Mouse (Mus musculus) ovary, adult 2 months (tissue): ENCODE results near the gene Itih3. TPM values are rescaled to one million over a fixed set of nuclear protein-coding genes. Genes with fewer than 3 reads are reported as not detected.

ENCODE experiments used
- polyA plus RNA-seq: library from polyadenylated mRNA; depleted of rRNA; stranded (reverse); fragments of >200 nt; gene quantifications from 2 replicates; pipeline ENCODE4 v1.2.3, GENCODE M21; 2012; rRNA removed

The Itih3 gene
- 0.70 and 1.7 TPM in 2 replicates for polyA plus RNA-seq

GRCm38 (mm10) chr14:30923375-30924105, at the start of gene Itih3:
Gene Itih3, minus strand, starts transcription at chr14:30923760.

DNA sequence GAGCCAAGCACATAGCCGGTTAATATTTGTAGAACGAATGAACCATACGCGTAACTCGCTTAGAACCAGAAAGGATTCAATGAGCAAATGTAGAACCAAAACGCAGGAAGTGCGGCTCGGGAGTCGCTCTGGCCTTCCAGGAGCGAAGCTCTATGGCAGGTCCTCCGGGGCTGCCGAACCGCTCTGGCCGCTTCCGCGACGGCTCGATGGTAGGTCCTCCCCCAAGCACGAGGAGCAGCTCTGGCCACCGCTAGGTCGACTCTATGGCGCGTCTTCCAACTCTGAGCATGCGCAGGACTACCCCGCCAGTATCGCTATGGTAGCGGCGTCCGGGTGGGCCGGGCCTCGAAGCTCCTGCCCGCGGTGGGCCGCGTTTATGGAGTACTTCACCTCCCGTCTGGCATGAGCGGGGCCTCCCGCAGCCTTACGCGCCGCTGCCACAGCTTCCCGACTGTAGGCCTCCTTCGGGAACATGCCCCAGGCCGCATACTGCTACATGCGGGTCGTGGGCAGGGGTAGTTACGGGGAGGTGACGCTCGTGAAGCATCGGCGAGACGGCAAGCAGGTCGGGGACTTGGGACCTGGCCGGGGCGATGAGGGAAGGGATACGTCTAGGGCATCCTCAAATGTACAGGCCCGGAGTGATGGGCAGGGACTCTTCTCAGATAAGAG, 27.7 kb upstream of the Itih3 start, which contains the start of gene Nek4:
Nek4 (plus strand) TSS at position 224 of the 672 bp plus-strand sequence.

GRCm38 (mm10) chr14:30943038-30943437, 19.5 kb upstream of the Itih3 start, which contains the start of gene Itih1:
Gene Itih1, minus strand, starts transcription at chr14:30943289.

DNA sequence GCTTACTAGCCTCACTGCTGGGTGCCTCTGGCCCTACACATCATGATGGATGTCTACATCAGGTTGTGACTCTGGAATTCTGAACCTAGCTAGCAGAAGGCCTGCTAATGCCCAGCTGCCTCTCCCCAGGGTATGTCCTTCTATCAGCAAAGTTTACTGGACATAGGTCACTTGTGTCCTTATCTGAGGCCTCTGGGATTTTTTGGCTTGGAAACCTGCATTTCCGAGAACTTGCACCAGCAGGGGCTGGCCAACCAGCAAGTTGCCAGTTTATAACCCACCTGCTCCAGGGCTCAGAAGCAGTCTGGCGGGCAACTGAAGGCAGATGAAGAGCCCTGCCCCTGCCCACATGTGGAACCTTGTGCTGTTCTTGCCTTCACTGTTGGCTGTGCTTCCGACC, 37.4 kb downstream of the Itih3 start, which contains the start of gene Itih4:
Itih4 (plus strand) TSS at position 273 of the 400 bp plus-strand sequence.

DNA sequence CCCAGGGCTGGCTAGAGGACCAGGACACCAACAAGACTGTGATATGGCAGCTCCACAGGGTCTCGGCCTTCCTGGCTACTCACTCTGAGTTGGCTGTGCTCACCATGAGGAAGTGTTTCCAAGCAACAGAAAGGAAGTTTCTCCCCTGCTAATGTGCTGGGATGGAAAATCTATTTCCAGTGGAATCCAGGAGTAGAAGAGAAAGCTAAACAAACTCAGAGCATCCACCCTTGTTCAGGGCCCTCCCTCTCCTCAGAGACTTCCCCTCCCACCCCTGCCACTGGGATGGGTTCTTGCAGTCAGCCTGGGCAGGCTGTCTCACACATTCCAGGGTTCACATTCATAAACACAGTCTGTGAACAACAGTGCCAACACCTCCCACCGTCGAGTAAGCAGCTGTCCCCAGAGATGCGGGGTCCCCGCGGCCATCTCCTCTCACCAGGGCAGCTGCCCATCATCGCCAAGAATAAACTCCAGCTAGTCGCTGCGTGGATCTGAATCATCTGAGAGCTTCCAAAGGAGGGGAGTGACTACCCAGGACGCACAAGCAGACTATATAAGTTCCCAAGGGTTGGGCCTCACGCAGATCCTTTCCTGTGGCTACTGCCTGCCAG, 44.5 kb downstream of the Itih3 start, which contains the start of gene Mustn1:
Mustn1 (plus strand) TSS at position 243 of the 614 bp plus-strand sequence.

Other genes starting within 250 kb of the Itih3 start
- 1.1 TPM in 2 replicates for gene Sfmbt1, start 208.9 kb downstream of the Itih3 start, polyA plus RNA-seq
- gene Tmem110, start 98.2 kb downstream of the Itih3 start, polyA plus RNA-seq = 33.0 and 42.0 TPM in 2 replicates
- gene Mustn1, start 44.6 kb downstream of the Itih3 start, polyA plus RNA-seq = 32.2 and 38.3 TPM in 2 replicates
- gene Itih4, start 37.3 kb downstream of the Itih3 start, polyA plus RNA-seq = 0.95 and 1.6 TPM in 2 replicates
- 0.10 and 0.25 TPM in 2 replicates for gene Itih1, start 19.5 kb upstream of the Itih3 start, polyA plus RNA-seq
- gene Nek4, start 27.6 kb upstream of the Itih3 start, polyA plus RNA-seq = 5.3 and 6.0 TPM in 2 replicates
- gene Glt8d1, start 77.6 kb upstream of the Itih3 start, polyA plus RNA-seq = 29.6 and 34.0 TPM in 2 replicates
- 86.0 and 103 TPM in 2 replicates for gene Spcs1, start 77.9 kb upstream of the Itih3 start, polyA plus RNA-seq
- gene Pbrm1, start 95.4 kb upstream of the Itih3 start, polyA plus RNA-seq = 18.3 and 21.1 TPM in 2 replicates
- 15.6 and 20.4 TPM in 2 replicates for gene Gnl3, start 95.4 kb upstream of the Itih3 start, polyA plus RNA-seq
- 37.4 and 49.0 TPM in 2 replicates for gene Smim4, start 205.2 kb upstream of the Itih3 start, polyA plus RNA-seq
- 219 and 301 TPM in 2 replicates for gene Nt5dc2, start 207.3 kb upstream of the Itih3 start, polyA plus RNA-seq
- 154 and 157 TPM in 2 replicates for gene Stab1, start 244.9 kb upstream of the Itih3 start, polyA plus RNA-seq